Mouse (Mus musculus): ENCODE measurements around the gene Sdk2. TPM values are rescaled to one million over a fixed set of nuclear protein-coding genes. Genes with fewer than 3 reads are reported as not detected.
A peak's percentile ranks its signal among the peaks of the same experiment; 100 is the strongest.

Gene Sdk2
- 7.1 and 7.2 TPM in 2 replicates for polyA plus RNA-seq (2016; fragmentation: Nextera tagmentation; extraction: Ambion mirVana)

DNA sequence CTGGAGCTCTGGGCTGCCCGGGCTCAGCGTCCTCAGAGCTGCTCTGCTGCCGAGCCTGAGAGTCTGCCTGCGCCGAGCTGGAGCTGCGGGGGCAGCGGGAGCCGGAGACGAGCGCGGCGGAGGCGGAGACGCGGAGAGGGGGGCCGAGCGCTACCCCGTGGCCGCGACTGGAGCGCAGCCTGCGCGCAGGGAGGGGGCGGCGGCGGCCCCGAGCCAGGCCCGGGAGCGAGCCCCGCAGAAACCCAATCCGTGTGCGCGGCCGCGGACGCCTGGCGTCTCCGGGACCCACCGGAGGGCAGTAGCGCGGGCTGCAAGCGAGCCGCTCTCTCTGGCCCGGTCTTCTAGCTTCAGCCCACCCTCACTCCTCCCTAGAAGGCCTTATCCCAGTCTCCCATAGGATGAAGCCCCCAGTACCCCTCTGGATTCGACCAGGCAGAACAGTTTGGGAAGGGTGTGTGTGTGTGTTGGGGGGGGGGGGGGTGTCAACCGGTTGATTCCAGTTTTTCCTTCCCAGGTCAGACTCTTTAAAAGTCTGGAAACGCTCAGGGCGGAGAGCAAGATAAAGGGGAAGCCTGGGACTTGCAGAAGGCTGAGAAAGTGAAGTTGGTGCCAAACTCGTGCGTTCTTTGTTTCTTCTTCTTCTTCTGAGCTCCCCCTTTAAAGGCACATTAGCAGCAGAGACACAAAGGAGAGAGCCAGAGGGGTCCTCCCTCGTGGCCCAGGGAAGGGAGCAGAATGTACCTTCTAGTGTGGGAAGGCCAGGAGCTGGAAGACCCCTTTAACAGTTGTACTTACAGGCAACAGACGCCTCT, at the start of gene Sdk2:
Sdk2 (minus strand) TSS at position 96 of the 812 bp plus-strand sequence.
- Histone ChIP-seq H3K27ac (replicated peaks) (peak within 1 kb of the TSS; percentile 88), H3K27me3 (peaks cover 66% of the 10 kb centered on the region), H3K4me2 (replicated peaks) (peak within 1 kb of the TSS; percentile 98), H3K4me1 (peaks cover 41% of the 10 kb centered on the region), H3K36me3 (no peaks in the 10 kb centered on the region), H3K9ac (replicated peaks) (peak within 1 kb of the TSS; percentile 83), H3K4me3 (peak within 1 kb of the TSS; percentile 69), H3K9me3 (no peaks in the 10 kb centered on the region)
- peak; percentile 71 for ATAC-seq (ENCODE audit: low FRiP score, low read depth)
- WGBS, result 1% methylated on average over 44 of the region's 52 CpGs

DNA sequence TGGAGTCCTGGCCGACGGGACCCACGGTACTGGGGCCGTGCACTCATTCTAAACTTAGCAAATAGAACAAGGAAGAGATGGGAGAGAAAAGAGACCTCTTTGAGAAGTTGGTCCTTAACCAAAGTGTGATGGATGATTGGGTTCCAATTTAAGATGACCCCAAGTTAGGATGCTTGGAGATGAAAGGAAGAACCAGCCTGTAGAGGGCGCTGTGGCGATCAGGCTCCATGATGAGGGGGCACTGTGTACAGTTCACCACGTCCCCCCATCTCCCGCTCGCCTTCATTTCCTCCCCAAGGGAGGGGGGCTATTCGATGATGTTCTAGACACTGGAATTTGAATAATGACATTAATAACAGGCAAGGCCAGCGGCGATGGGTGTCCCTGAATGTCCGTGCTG, 48.2 kb upstream of the Sdk2 start:
- peaks cover 3% of the 10 kb centered on the region; the same call in 1 of the 2 replicates for H3K27me3 ChIP-seq

DNA sequence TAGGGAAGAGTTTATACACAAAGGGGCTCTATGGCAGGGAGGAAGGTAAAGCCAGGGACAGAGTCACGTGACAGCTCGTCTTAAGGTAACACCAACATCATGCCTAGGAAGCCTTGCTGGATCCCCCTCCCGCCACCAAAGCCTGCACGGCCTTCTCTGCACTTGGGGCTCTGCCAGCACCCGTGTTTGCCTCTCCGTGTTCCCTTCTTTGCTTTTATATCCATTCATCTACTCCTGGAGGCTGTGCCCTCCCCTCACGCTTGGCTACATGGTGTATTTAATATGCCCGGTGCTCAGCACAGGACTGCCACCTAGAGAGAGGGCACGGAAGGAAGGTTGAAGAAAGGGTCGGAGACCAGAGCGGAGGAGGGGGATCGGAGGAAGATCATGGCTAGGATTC, 47.8 kb upstream of the Sdk2 start:
- WGBS, result 78% methylated on average over 12 of the region's 12 CpGs
- Histone ChIP-seq H3K36me3 (no peaks in the 10 kb centered on the region), H3K9ac (replicated peaks) (no peak overlapping the region), H3K4me1 (peaks cover 17% of the 10 kb centered on the region), H3K4me3 (no peak overlapping the region), H3K27me3 (peaks cover 3% of the 10 kb centered on the region; the same call in 1 of the 2 replicates), H3K27ac (replicated peaks) (no peak overlapping the region), H3K9me3 (no peaks in the 10 kb centered on the region), H3K4me2 (replicated peaks) (no peak overlapping the region)
- no peak for ATAC-seq (ENCODE audit: low FRiP score, low read depth)

More for the DNA sequence above, 48.2 kb upstream of the Sdk2 start:
- Histone ChIP-seq H3K9ac (replicated peaks) (no peak overlapping the region), H3K4me1 (peaks cover 17% of the 10 kb centered on the region), H3K4me3 (no peak overlapping the region), H3K4me2 (replicated peaks) (no peak overlapping the region), H3K36me3 (no peaks in the 10 kb centered on the region), H3K9me3 (no peaks in the 10 kb centered on the region), H3K27ac (replicated peaks) (no peak overlapping the region)
- no peak for ATAC-seq (ENCODE audit: low FRiP score, low read depth)
- 81% methylated on average over 13 of the region's 13 CpGs for WGBS

DNA sequence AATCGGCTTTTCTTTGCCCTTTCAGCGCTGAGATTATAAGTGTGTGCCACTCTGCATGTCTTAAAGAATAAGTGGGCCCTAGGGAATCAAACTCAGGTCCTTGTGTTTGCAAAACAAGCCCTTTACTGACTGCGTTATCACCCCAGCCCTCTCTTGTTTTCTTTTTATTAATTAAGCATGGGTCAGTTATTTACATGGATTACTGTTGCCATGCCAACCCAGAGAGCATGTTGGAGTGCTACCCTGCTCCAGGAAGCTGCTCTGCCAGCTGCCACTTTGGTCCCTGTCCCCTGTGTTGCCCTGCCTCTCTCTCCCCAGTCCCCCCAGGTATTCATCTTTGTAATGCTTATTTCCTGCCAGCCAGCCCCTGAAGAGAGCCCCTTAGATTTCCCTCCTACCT, 44.0 kb upstream of the Sdk2 start:
- Histone ChIP-seq H3K4me2 (replicated peaks) (no peak overlapping the region), H3K27me3 (peaks cover 7% of the 10 kb centered on the region; the same call in 1 of the 2 replicates), H3K36me3 (no peaks in the 10 kb centered on the region), H3K4me3 (no peak overlapping the region), H3K27ac (replicated peaks) (no peak overlapping the region), H3K9me3 (no peaks in the 10 kb centered on the region), H3K9ac (replicated peaks) (no peak overlapping the region), H3K4me1 (peaks cover 11% of the 10 kb centered on the region)
- no peak for ATAC-seq (ENCODE audit: low FRiP score, low read depth)
- WGBS, result 17% methylated on average over 3 of the region's 3 CpGs

DNA sequence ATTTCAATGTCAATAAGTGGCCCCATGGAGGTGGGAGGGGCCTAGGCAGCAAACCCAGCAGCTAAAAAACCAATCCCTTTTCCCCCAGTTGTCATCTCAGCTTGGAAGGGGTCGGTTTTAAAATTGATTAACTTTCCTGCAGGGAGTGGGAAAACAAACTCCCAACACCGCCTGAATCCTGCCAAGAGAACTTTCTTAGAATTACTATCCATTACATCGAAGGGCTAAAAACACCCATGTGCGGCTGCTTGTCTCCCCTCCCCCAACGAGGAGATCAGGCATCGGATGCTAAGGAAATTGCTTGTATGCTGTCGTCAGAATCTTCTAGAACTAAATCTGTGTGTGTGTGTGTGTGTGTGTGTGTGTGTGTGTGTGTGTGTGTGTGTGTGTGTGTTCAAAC, 26.8 kb upstream of the Sdk2 start:
- H3K4me1 ChIP-seq, result no peaks in the 10 kb centered on the region
- WGBS, result 68% methylated on average over 7 of the region's 7 CpGs

DNA sequence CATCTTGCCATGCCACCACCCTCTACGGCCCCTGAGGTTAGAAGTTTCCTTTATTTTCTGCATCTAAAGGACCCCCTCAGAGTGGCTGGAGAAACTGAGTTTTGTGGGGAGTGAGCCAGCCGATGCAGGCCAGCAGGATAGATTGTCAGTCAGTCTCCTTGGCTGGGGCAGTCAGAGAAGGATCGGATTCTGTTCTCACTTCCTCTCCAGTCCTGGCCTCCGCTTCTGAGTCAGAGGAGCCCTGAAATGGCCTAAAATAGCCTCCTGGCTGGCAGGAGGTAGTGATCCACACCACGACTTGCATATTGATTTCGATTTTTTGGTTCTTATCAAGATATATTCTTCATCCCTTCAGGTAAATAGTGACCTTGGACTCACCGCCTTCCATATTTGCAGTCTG, 26.3 kb upstream of the Sdk2 start:
- 63% methylated on average over 7 of the region's 7 CpGs for WGBS
- Histone ChIP-seq H3K4me3 (no peak overlapping the region), H3K27ac (replicated peaks) (no peak overlapping the region), H3K9me3 (no peaks in the 10 kb centered on the region), H3K27me3 (no peaks in the 10 kb centered on the region), H3K4me1 (no peaks in the 10 kb centered on the region), H3K36me3 (no peaks in the 10 kb centered on the region), H3K4me2 (replicated peaks) (no peak overlapping the region), H3K9ac (replicated peaks) (no peak overlapping the region)
- ATAC-seq (ENCODE audit: low FRiP score, low read depth), result no peak

More for the DNA sequence above, 26.8 kb upstream of the Sdk2 start:
- H3K4me3 ChIP-seq, result no peak overlapping the region
- no peak for ATAC-seq (ENCODE audit: low FRiP score, low read depth)
- H3K4me2 ChIP-seq (replicated peaks), result no peak overlapping the region
- H3K27ac ChIP-seq (replicated peaks), result no peak overlapping the region
- no peak overlapping the region for H3K9ac ChIP-seq (replicated peaks)
- H3K9me3 ChIP-seq, result no peaks in the 10 kb centered on the region
- no peaks in the 10 kb centered on the region for H3K27me3 ChIP-seq
- no peaks in the 10 kb centered on the region for H3K36me3 ChIP-seq

DNA sequence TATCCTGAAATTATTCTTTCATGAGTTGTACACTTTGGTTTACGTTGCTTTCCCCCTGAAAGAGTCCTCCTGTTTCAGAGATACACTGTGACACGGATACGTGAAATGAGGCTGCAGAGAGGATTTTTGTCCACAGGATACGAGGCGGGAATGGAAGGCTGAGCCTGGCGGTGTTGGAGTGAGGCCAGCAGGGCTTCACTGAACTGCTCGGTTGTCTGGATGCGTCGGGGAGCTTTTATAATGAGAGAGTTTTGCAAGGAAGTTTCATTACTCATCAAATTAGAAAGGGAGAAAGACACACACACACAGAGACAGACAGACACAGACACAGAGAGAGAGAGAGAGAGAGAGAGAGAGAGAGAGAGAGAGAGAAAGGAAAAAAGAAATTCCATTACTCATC, 13.8 kb upstream of the Sdk2 start:
- 75% methylated on average over 9 of the region's 9 CpGs for WGBS
- no peaks in the 10 kb centered on the region for H3K27me3 ChIP-seq
- H3K4me2 ChIP-seq (replicated peaks), result no peak overlapping the region
- no peak for ATAC-seq (ENCODE audit: low FRiP score, low read depth)
- H3K36me3 ChIP-seq, result no peaks in the 10 kb centered on the region
- peaks cover 9% of the 10 kb centered on the region; the same call in 1 of the 2 replicates for H3K9me3 ChIP-seq
- H3K9ac ChIP-seq (replicated peaks), result no peak overlapping the region
- no peak overlapping the region for H3K27ac ChIP-seq (replicated peaks)
- no peaks in the 10 kb centered on the region for H3K4me1 ChIP-seq
- no peak overlapping the region for H3K4me3 ChIP-seq

DNA sequence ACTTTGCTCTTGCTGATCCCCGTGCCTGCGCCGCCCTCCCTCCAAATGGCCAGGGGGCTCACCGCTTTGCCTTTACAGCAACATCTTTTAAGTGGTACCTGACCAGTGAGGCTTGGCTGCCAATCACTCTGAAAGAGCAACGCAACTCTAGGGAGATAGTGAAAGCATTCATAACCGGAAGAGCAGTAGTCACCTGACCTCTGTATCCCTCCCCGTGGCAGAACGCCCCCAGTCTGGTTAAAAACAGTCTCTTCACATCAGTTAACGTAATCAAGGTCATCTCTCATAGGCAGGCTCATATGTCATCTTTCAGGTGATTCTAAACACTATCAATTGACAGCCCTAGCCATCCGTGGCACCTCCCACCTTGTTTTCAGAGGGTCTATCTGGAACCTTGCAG, 5.8 kb upstream of the Sdk2 start:
- H3K9me3 ChIP-seq, result peaks cover 10% of the 10 kb centered on the region; the same call in 1 of the 2 replicates

DNA sequence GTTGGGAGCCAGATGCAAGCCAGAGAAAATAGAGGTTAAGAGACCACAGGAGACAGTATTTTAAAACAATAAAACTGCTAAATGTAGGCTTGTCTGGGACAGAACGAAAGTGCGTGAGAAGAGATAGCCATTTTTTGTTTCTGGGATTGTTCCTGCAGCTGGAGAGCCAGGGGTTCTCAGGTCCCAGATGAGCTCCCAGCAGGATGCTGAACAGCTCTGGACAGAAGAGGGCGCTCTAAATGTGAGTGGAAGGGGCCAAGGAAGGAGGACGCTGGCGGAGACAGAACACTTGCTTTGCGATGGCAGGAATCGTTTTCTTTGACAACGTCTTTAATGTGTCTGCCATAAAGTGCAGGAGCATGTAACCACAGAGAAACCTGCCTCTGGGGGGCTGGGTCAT, 5.2 kb upstream of the Sdk2 start:
- Histone ChIP-seq H3K4me3 (no peak overlapping the region), H3K4me2 (replicated peaks) (no peak overlapping the region), H3K27me3 (peaks cover 40% of the 10 kb centered on the region), H3K9ac (replicated peaks) (no peak overlapping the region), H3K36me3 (no peaks in the 10 kb centered on the region), H3K9me3 (peaks cover 10% of the 10 kb centered on the region; the same call in 1 of the 2 replicates), H3K4me1 (peaks cover 16% of the 10 kb centered on the region), H3K27ac (replicated peaks) (no peak overlapping the region)
- ATAC-seq (ENCODE audit: low FRiP score, low read depth), result no peak
- 28% methylated on average over 8 of the region's 8 CpGs for WGBS

More for the DNA sequence above, 5.8 kb upstream of the Sdk2 start:
- Histone ChIP-seq H3K27ac (replicated peaks) (no peak overlapping the region), H3K4me1 (peaks cover 10% of the 10 kb centered on the region), H3K4me3 (no peak overlapping the region), H3K9ac (replicated peaks) (no peak overlapping the region), H3K27me3 (peaks cover 40% of the 10 kb centered on the region), H3K4me2 (replicated peaks) (no peak overlapping the region), H3K36me3 (no peaks in the 10 kb centered on the region)
- ATAC-seq (ENCODE audit: low FRiP score, low read depth), result no peak
- WGBS, result 81% methylated on average over 10 of the region's 10 CpGs

DNA sequence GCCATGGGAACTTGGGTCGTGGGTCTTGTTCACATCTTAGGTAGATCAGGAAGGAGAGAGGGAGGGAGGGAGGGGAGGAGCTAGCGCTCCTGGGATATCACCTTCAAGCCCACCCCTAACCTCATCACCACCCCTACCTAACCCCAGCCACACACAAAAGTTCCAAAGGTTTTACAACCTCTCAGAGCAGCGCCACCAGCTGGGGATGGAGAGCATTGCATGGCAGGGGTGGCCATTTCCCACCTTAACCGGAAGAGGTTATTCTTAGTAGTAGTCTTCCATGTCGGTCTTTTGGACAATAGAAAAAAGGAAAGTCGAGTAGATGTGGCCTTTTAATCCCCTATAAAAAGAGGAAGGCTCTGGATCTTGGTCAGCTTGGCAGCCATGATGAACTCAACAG, 4.0 kb upstream of the Sdk2 start:
- Histone ChIP-seq H3K27me3 (peaks cover 43% of the 10 kb centered on the region), H3K36me3 (no peaks in the 10 kb centered on the region), H3K9me3 (0 out of 2 replicates have a peak, but pooled peaks cover 3% of the 10 kb centered on the region), H3K9ac (replicated peaks) (no peak overlapping the region), H3K27ac (replicated peaks) (no peak overlapping the region), H3K4me3 (no peak overlapping the region), H3K4me2 (replicated peaks) (no peak overlapping the region), H3K4me1 (peaks cover 21% of the 10 kb centered on the region)
- no peak for ATAC-seq (ENCODE audit: low FRiP score, low read depth)
- 60% methylated on average over 6 of the region's 6 CpGs for WGBS

DNA sequence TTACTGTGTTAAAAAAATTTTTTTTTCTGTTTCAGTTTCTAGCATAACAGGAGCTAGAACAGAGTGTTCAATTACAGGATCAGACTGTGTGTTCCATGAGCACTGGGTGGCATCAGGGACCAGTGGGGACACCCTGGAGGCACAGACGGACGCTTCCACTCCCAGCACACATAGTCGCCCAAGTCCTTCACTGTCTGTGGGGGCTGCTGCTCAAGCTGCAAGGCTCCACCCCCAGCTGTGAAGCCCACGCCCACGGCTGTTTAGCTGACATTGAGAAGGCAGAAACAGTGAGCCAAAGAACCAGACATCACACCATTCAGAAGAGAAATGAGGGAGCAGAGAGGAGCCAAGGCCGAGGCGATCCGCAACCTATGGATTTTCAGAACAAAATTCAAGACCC, 3.3 kb upstream of the Sdk2 start:
- Histone ChIP-seq H3K36me3 (no peaks in the 10 kb centered on the region), H3K4me3 (no peak overlapping the region), H3K9me3 (no peaks in the 10 kb centered on the region), H3K4me1 (peaks cover 29% of the 10 kb centered on the region), H3K9ac (replicated peaks) (no peak overlapping the region), H3K27ac (replicated peaks) (no peak overlapping the region), H3K27me3 (peaks cover 51% of the 10 kb centered on the region), H3K4me2 (replicated peaks) (no peak overlapping the region)
- ATAC-seq (ENCODE audit: low FRiP score, low read depth), result no peak
- 78% methylated on average over 8 of the region's 8 CpGs for WGBS

DNA sequence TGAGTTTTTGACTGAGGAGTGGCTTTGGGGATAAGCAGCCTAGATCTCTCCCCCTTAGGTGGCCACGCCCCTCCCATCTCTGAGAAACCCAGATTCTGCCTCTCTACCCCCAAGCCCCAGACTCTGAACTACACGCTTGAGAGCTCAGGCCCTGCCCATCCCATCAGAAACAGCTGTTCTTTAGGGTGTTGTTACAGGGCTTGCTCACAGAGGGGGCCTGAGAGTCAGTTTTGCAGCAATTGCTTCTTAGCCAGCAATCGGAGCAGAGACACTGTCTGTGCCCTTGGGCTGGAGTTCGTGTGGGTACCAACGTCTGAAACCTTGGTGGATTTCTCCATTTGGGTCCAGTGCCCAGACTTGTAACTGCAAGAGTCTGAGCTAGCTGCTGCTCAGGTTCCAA, 1.5 kb upstream of the Sdk2 start:
- Histone ChIP-seq H3K9me3 (no peaks in the 10 kb centered on the region), H3K36me3 (no peaks in the 10 kb centered on the region), H3K27ac (replicated peaks) (peak overlapping the region; percentile 52; the same call in 1 of the 2 replicates), H3K27me3 (peaks cover 65% of the 10 kb centered on the region), H3K9ac (replicated peaks) (0 out of 2 replicates have a peak overlapping the region, but pooled peaks have one; percentile 15), H3K4me3 (no peak overlapping the region), H3K4me1 (peaks cover 39% of the 10 kb centered on the region), H3K4me2 (replicated peaks) (peak overlapping the region; percentile 98)
- ATAC-seq (ENCODE audit: low FRiP score, low read depth), result peak; percentile 45; the same call in 1 of the 2 replicates
- WGBS, result 0% methylated on average over 5 of the region's 5 CpGs

Data from midbrain, embryonic 12.5 days (tissue).